Mouse (Mus musculus): Measurements from ENCODE around the gene Pfpl.
A peak's percentile ranks its signal among the peaks of the same experiment; 100 is the strongest.

Pfpl gene

GRCm38 (mm10) chr19:12464127-12464526 lies 36.4 kb downstream of the Pfpl start:
- DNase-seq (ENCODE audit: low read depth, low spot score), result peak; percentile 16

GRCm38 (mm10) chr19:12464674-12465073 lies 37.0 kb downstream of the Pfpl start:
- DNase-seq (ENCODE audit: low read depth, low spot score), result no peak

- no peak for DNase-seq (ENCODE audit: low read depth, low spot score)
These were observed 37.9 kb downstream of the Pfpl start for GRCm38 (mm10) chr19:12465530-12466144.

- peak; percentile 70 for DNase-seq (ENCODE audit: low read depth, low spot score)
These were observed 38.5 kb downstream of the Pfpl start for GRCm38 (mm10) chr19:12466204-12466603.

GRCm38 (mm10) chr19:12467436-12467835 lies 39.7 kb downstream of the Pfpl start:
- peak; percentile 81 for DNase-seq (ENCODE audit: low read depth, low spot score)

GRCm38 (mm10) chr19:12471866-12472265 lies 44.2 kb downstream of the Pfpl start:
- no peak for DNase-seq (ENCODE audit: low read depth, low spot score)

GRCm38 (mm10) chr19:12472381-12472976 lies 44.8 kb downstream of the Pfpl start:
- DNase-seq (ENCODE audit: low read depth, low spot score), result no peak

GRCm38 (mm10) chr19:12473201-12473641 lies 45.5 kb downstream of the Pfpl start:
- no peak for DNase-seq (ENCODE audit: low read depth, low spot score)

GRCm38 (mm10) chr19:12473951-12474350 lies 46.2 kb downstream of the Pfpl start:
- DNase-seq (ENCODE audit: low read depth, low spot score), result no peak

GRCm38 (mm10) chr19:12475380-12476250 lies 47.9 kb downstream of the Pfpl start:
- no peak for DNase-seq (ENCODE audit: low read depth, low spot score)

- no peak for DNase-seq (ENCODE audit: low read depth, low spot score)
These were observed 49.1 kb downstream of the Pfpl start for GRCm38 (mm10) chr19:12476721-12477270.

- DNase-seq (ENCODE audit: low read depth, low spot score), result no peak
These were observed 50.7 kb downstream of the Pfpl start for GRCm38 (mm10) chr19:12478369-12478768.
